Mouse (Mus musculus): ENCODE data around the gene BC052040.
A peak's percentile ranks its signal among the peaks of the same experiment; 100 is the strongest.

The BC052040 gene

GRCm38 (mm10) chr2:115702610-115703009 is 121.1 kb downstream of the BC052040 start:
- no peak for DNase-seq (ENCODE audit: low spot score)

GRCm38 (mm10) chr2:115717535-115717934 is 136.0 kb downstream of the BC052040 start:
- no peak for DNase-seq (ENCODE audit: low spot score)

- no peak for DNase-seq (ENCODE audit: low spot score)
These were observed 136.5 kb downstream of the BC052040 start for GRCm38 (mm10) chr2:115717980-115718379.

- DNase-seq (ENCODE audit: low spot score): no peak
These were observed 141.9 kb downstream of the BC052040 start for GRCm38 (mm10) chr2:115723452-115723851.

- no peak for DNase-seq (ENCODE audit: low spot score)
These were observed 142.7 kb downstream of the BC052040 start for GRCm38 (mm10) chr2:115724216-115724615.

GRCm38 (mm10) chr2:115724726-115725125 is 143.2 kb downstream of the BC052040 start:
- no peak for DNase-seq (ENCODE audit: low spot score)

- peak; percentile 64 for DNase-seq (ENCODE audit: low spot score)
These were observed 144.0 kb downstream of the BC052040 start for GRCm38 (mm10) chr2:115725503-115725902.

- DNase-seq (ENCODE audit: low spot score): peak; percentile 63
These were observed 144.4 kb downstream of the BC052040 start for GRCm38 (mm10) chr2:115725926-115726325.

GRCm38 (mm10) chr2:115726806-115727205 is 145.3 kb downstream of the BC052040 start:
- no peak for DNase-seq (ENCODE audit: low spot score)

- DNase-seq (ENCODE audit: low spot score): no peak
These were observed 147.1 kb downstream of the BC052040 start for GRCm38 (mm10) chr2:115728627-115729026.

- peak; percentile 54 for DNase-seq (ENCODE audit: low spot score)
These were observed 149.0 kb downstream of the BC052040 start for GRCm38 (mm10) chr2:115730502-115730901.

GRCm38 (mm10) chr2:115731171-115731570 is 149.7 kb downstream of the BC052040 start:
- DNase-seq (ENCODE audit: low spot score): no peak

GRCm38 (mm10) chr2:115732572-115732971 is 151.1 kb downstream of the BC052040 start:
- no peak for DNase-seq (ENCODE audit: low spot score)

GRCm38 (mm10) chr2:115733017-115733692 is 151.6 kb downstream of the BC052040 start:
- no peak for DNase-seq (ENCODE audit: low spot score)

GRCm38 (mm10) chr2:115734850-115735249 is 153.3 kb downstream of the BC052040 start:
- DNase-seq (ENCODE audit: low spot score): no peak

- DNase-seq (ENCODE audit: low spot score): no peak
These were observed 154.9 kb downstream of the BC052040 start for GRCm38 (mm10) chr2:115736416-115736815.

- no peak for DNase-seq (ENCODE audit: low spot score)
These were observed 156.4 kb downstream of the BC052040 start for GRCm38 (mm10) chr2:115737966-115738365.

- DNase-seq (ENCODE audit: low spot score): no peak
These were observed 160.5 kb downstream of the BC052040 start for GRCm38 (mm10) chr2:115742061-115742460.

GRCm38 (mm10) chr2:115747639-115748038 is 166.1 kb downstream of the BC052040 start:
- DNase-seq (ENCODE audit: low spot score): no peak

GRCm38 (mm10) chr2:115751177-115751576 is 169.7 kb downstream of the BC052040 start:
- no peak for DNase-seq (ENCODE audit: low spot score)

- DNase-seq (ENCODE audit: low spot score): no peak
These were observed 176.2 kb downstream of the BC052040 start for GRCm38 (mm10) chr2:115757685-115758084.

- no peak for DNase-seq (ENCODE audit: low spot score)
These were observed 177.0 kb downstream of the BC052040 start for GRCm38 (mm10) chr2:115758542-115758941.

- DNase-seq (ENCODE audit: low spot score): no peak
These were observed 183.2 kb downstream of the BC052040 start for GRCm38 (mm10) chr2:115764595-115765305.
